Mouse (Mus musculus) spleen, postnatal 10 days (tissue): Measurements from ENCODE around the gene Met.

Experiments
- DNase-seq, 2 experiments: peaks; one replicate each; pipeline ENCODE4 v3.0.0; 2021 to 2022; ENCODE audit warnings: low spot score in 2 of 2

Gene Met

GRCm38 (mm10) chr6:17491502-17491901, 27.9 kb downstream of the Met start:
- no peak for DNase-seq

- no peak for DNase-seq
Measured at GRCm38 (mm10) chr6:17492062-17492461, 28.5 kb downstream of the Met start.

GRCm38 (mm10) chr6:17495413-17495812, 31.8 kb downstream of the Met start:
- DNase-seq = no peak

GRCm38 (mm10) chr6:17497366-17497765, 33.8 kb downstream of the Met start:
- DNase-seq = no peak

- no peak for DNase-seq
Measured at GRCm38 (mm10) chr6:17498801-17499200, 35.2 kb downstream of the Met start.

GRCm38 (mm10) chr6:17501440-17501839, 37.8 kb downstream of the Met start:
- no peak for DNase-seq

- DNase-seq = no peak
Measured at GRCm38 (mm10) chr6:17502311-17502710, 38.7 kb downstream of the Met start.

- DNase-seq = no peak
Measured at GRCm38 (mm10) chr6:17503724-17504123, 40.1 kb downstream of the Met start.

GRCm38 (mm10) chr6:17505530-17505929, 41.9 kb downstream of the Met start:
- no peak for DNase-seq

GRCm38 (mm10) chr6:17506831-17507230, 43.2 kb downstream of the Met start:
- no peak for DNase-seq

GRCm38 (mm10) chr6:17508184-17508583, 44.6 kb downstream of the Met start:
- no peak for DNase-seq

- DNase-seq = no peak
Measured at GRCm38 (mm10) chr6:17508604-17509372, 45.2 kb downstream of the Met start.

- no peak for DNase-seq
Measured at GRCm38 (mm10) chr6:17513381-17513780, 49.8 kb downstream of the Met start.

- DNase-seq = no peak
Measured at GRCm38 (mm10) chr6:17515775-17516460, 52.3 kb downstream of the Met start.

- no peak for DNase-seq
Measured at GRCm38 (mm10) chr6:17521901-17522717, 58.5 kb downstream of the Met start.

GRCm38 (mm10) chr6:17522917-17523316, 59.3 kb downstream of the Met start:
- DNase-seq = no peak

- DNase-seq = no peak
Measured at GRCm38 (mm10) chr6:17529490-17530269, 66.1 kb downstream of the Met start.

GRCm38 (mm10) chr6:17541615-17542014, 78.0 kb downstream of the Met start:
- no peak for DNase-seq

GRCm38 (mm10) chr6:17542383-17542782, 78.8 kb downstream of the Met start:
- peak in 1 of 2 experiments; percentile 33 for DNase-seq

GRCm38 (mm10) chr6:17545480-17545879, 81.9 kb downstream of the Met start:
- no peak for DNase-seq

- no peak for DNase-seq
Measured at GRCm38 (mm10) chr6:17546341-17546740, 82.7 kb downstream of the Met start.

GRCm38 (mm10) chr6:17546825-17547224, 83.2 kb downstream of the Met start:
- DNase-seq = no peak
